Mouse (Mus musculus) hindbrain, embryonic 11.5 days (tissue): ENCODE measurements around the gene Ceacam9. TPM values are rescaled to one million over a fixed set of nuclear protein-coding genes. Genes with fewer than 3 reads are reported as not detected.

Experiments used
- polyA plus RNA-seq: library from polyadenylated mRNA; unstranded; fragments of >200 nt; fragmentation: Nextera tagmentation; extraction: Ambion mirVana; gene quantifications from 2 replicates; pipeline ENCODE4 v1.2.1, GENCODE M21; 2014

Ceacam9 gene
- polyA plus RNA-seq, 1 experiment from 2014 or later = not detected

Other genes starting within 250 kb of the Ceacam9 start
- gene Npas1, start 244.2 kb upstream of the Ceacam9 start, polyA plus RNA-seq = 0.14 and 0.34 TPM in 2 replicates
- 31.8 and 37.6 TPM in 2 replicates for gene Arhgap35, start 106.9 kb upstream of the Ceacam9 start, polyA plus RNA-seq
- gene Ceacam15, start 46.2 kb upstream of the Ceacam9 start, polyA plus RNA-seq = not detected in 2 replicates
- 298 and 307 TPM in 2 replicates for gene Ap2s1, start 16.5 kb downstream of the Ceacam9 start, polyA plus RNA-seq
- gene Slc1a5, start 59.4 kb downstream of the Ceacam9 start, polyA plus RNA-seq = 15.0 and 15.1 TPM in 2 replicates
- 112 and 130 TPM in 2 replicates for gene Strn4, start 94.0 kb downstream of the Ceacam9 start, polyA plus RNA-seq
- gene Fkrp, start 94.8 kb downstream of the Ceacam9 start, polyA plus RNA-seq = 21.9 and 22.7 TPM in 2 replicates
- 8.8 and 9.4 TPM in 2 replicates for gene Prkd2, start 121.0 kb downstream of the Ceacam9 start, polyA plus RNA-seq
- gene Dact3, start 153.4 kb downstream of the Ceacam9 start, polyA plus RNA-seq = 7.6 and 8.0 TPM in 2 replicates
- 9.0 and 11.0 TPM in 2 replicates for gene Gng8, start 169.9 kb downstream of the Ceacam9 start, polyA plus RNA-seq
- gene Ptgir, start 184.6 kb downstream of the Ceacam9 start, polyA plus RNA-seq = 0.56 and 0.81 TPM in 2 replicates
- 322 and 337 TPM in 2 replicates for gene Calm3, start 202.2 kb downstream of the Ceacam9 start, polyA plus RNA-seq
- gene Pnmal2, start 222.8 kb downstream of the Ceacam9 start, polyA plus RNA-seq = 7.8 and 11.0 TPM in 2 replicates
- 17.6 and 19.5 TPM in 2 replicates for gene Pnmal1, start 237.8 kb downstream of the Ceacam9 start, polyA plus RNA-seq